Mouse (Mus musculus): ENCODE measurements around the gene Hnrnpc. TPM values are rescaled to one million over a fixed set of nuclear protein-coding genes. Genes with fewer than 3 reads are reported as not detected.

The Hnrnpc gene
- polyA plus RNA-seq (2017; shearing (Covaris generic)): 473 TPM

DNA sequence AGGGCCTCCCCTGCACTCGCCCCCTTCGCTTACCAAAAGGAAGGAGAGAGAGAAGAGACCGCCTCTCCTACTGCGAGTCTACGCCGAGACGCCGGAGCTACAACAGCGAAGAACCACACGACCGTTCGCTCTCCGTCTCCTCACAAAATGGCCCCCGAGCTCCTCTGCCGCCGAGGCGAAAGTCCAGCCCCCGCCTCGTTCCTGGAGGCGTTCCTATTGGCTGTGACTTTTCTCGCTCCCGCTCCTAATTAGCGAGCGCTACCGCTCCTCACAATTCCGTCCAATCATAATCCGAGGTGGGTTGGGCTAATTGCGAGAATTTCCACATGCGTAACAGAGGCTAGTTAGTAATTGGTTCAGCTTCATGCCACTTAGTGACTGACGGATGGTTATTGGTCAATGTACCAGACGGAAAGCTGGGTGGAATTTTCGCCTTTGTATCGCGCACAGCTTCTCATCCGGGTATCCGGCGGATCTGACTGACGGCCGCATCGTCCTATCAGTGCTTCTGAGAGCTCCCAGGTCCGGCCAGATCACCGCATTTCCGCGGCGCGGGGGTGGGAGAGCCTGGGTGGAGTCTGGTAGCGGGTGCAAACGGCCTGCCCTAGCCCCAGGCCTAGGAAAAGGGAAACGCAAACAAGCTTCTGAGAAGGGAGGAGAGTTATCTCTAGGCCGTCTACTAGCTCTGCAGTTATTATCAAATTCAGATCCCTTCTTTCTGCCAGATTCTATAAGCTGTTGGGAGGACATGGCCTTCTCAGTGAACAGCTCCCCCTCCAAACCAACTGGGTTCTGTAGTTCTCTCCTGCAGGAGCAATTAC lies at the start of gene Hnrnpc:
Gene Hnrnpc (minus strand): TSS at position 173 of the 821 bp plus-strand sequence.

DNA sequence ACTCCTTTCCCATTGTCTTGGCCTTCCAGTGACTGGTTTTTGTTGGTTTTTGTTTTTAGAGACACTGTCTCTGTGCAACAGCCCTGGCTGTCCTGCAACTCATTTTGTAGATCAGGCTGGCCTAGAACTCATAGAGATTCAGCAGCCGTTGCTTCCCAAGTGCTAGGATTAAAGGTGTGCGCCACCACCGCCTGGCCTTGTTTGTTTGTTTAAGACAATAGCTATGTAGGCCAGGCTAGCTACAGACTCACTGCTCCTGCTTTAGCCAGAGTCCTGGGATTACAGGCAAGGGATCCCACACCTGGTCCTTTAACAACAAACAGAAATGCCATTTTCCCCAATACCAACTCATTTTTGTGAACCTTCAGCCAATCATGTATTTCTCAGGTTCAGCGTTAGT lies 6.5 kb upstream of the Hnrnpc start, which contains the start of gene Rpgrip1:
Gene Rpgrip1 (plus strand): TSS at position 359 of the 400 bp plus-strand sequence.

DNA sequence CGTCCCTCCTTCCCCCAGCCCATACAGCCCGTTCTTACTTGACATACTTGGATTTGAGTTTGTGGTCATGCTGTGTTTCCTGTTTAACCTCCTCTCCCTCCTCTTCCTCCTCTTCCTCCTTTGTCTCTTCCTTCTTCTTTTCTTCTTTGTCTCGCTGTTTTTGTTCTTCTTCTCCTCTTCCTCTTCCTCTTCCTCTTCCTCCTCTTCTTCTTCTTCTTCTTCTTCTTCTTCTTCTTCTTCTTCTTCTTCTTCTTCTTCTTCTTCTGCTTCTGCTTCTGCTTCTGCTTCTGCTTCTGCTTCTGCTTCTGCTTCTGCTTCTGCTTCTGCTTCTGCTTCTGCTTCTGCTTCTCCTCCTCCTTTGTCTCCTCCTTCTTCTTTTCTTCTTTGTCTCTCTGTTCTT lies 61.5 kb downstream of the Hnrnpc start, which contains the start of gene Olfr221:
Gene Olfr221 (minus strand): TSS at position 101 of the 400 bp plus-strand sequence.

Other genes starting within 250 kb of the Hnrnpc start
- 36.2 TPM for gene Mettl17, start 219.2 kb downstream of the Hnrnpc start, polyA plus RNA-seq (2017; shearing (Covaris generic))
- gene Slc39a2, start 211.1 kb downstream of the Hnrnpc start, polyA plus RNA-seq (2017; shearing (Covaris generic)): 0.15 TPM
- 13.1 TPM for gene Ndrg2, start 189.9 kb downstream of the Hnrnpc start, polyA plus RNA-seq (2017; shearing (Covaris generic))
- gene Tppp2, start 185.6 kb downstream of the Hnrnpc start, polyA plus RNA-seq (2017; shearing (Covaris generic)): not detected
- not detected for gene Rnase13, start 181.3 kb downstream of the Hnrnpc start, polyA plus RNA-seq (2017; shearing (Covaris generic))
- 1.4 TPM for gene Arhgef40, start 119.3 kb downstream of the Hnrnpc start, polyA plus RNA-seq (2017; shearing (Covaris generic))
- gene Tmem253, start 88.4 kb downstream of the Hnrnpc start, polyA plus RNA-seq (2017; shearing (Covaris generic)): 0.81 TPM
- 16.5 TPM for gene Zfp219, start 83.3 kb downstream of the Hnrnpc start, polyA plus RNA-seq (2017; shearing (Covaris generic))
- not detected for gene Olfr221, start 61.6 kb downstream of the Hnrnpc start, polyA plus RNA-seq (2017; shearing (Covaris generic))
- 2.1 TPM for gene Rpgrip1, start 6.7 kb upstream of the Hnrnpc start, polyA plus RNA-seq (2017; shearing (Covaris generic))
- 14.9 TPM for gene Supt16, start 93.4 kb upstream of the Hnrnpc start, polyA plus RNA-seq (2017; shearing (Covaris generic))
- 29.7 TPM for gene Chd8, start 153.8 kb upstream of the Hnrnpc start, polyA plus RNA-seq (2017; shearing (Covaris generic))
- gene Tox4, start 175.1 kb upstream of the Hnrnpc start, polyA plus RNA-seq (2017; shearing (Covaris generic)): 128 TPM
- 24.1 TPM for gene Rab2b, start 175.5 kb upstream of the Hnrnpc start, polyA plus RNA-seq (2017; shearing (Covaris generic))
- gene Mettl3, start 201.1 kb upstream of the Hnrnpc start, polyA plus RNA-seq (2017; shearing (Covaris generic)): 51.2 TPM
- 1.00 TPM for gene Sall2, start 224.7 kb upstream of the Hnrnpc start, polyA plus RNA-seq (2017; shearing (Covaris generic))